Comparison of ENCODE assay signal across 8 mouse cellular contexts in genomic region chr19:34607237-34608051, GRCm38 (mm10). TPM values are rescaled to one million over a fixed set of nuclear protein-coding genes. Genes with fewer than 3 reads are reported as not detected.
DNase-seq lines count a peak whose midpoint lies in the region; ATAC-seq and TF ChIP-seq lines count a peak whose summit lies in the region.
"Not testable (repeated sequence)": the region's sequence is repeated elsewhere in the genome, so short reads cannot be mapped to it uniquely, and the experiment has no call there.
"Had no signal": no experiment of that assay in that cellular context is flagged by ENCODE, and none has a peak within 500 bp of the region (broad histone marks: within the 10 kb centered on the region; RNA-seq: fewer than 3 reads in every experiment).

TSS of gene Ifit3b (plus strand) at chr19:34607970.

- not testable (repeated sequence) for H3K4me2 ChIP-seq in heart, embryonic 12.5 days; intestine, embryonic 15.5 days (replicated peaks)

- peak; percentile 40 for DNase-seq in adrenal gland, adult 8-10 months
- not testable (repeated sequence) for DNase-seq in left cerebral cortex, adult 2 months (ENCODE audit: extremely low spot score in 1 of 2, low spot score in 2 of 2)
- peak; percentile 38 for DNase-seq in lung, postnatal 25 days (ENCODE audit: low spot score)

- peak; percentile 59 for ATAC-seq in heart, embryonic 12.5 days (ENCODE audit: insufficient number of reproducible peaks, low FRiP score)
- ATAC-seq in intestine, embryonic 15.5 days = peak; percentile 84
- ATAC-seq in neutrophil, adult 5-6 weeks (ENCODE audit: extremely low read depth, insufficient number of reproducible peaks, low FRiP score, poor library complexity, severe bottlenecking) = peak; percentile 73

- not testable (repeated sequence) for TF ChIP-seq CTCF in embryonic fibroblast, embryonic 13.5 days (IDR thresholded peaks at IDR 0.05; ENCODE audit: borderline replicate concordance, insufficient read depth, low read length); left cerebral cortex, adult 2 months (IDR thresholded peaks at IDR 0.05)

- intact Hi-C loops in left cerebral cortex, adult 2 months (cut with DNase I) = not testable (repeated sequence)

- not testable (repeated sequence) for H3K9me3 ChIP-seq in heart, embryonic 12.5 days (replicated peaks); intestine, embryonic 15.5 days

- TF ChIP-seq POLR2A in embryonic fibroblast, embryonic 13.5 days (IDR thresholded peaks at IDR 0.05; ENCODE audit: low read depth, low read length) = not testable (repeated sequence)

- not testable (repeated sequence) for H3K27me3 ChIP-seq in heart, embryonic 12.5 days (replicated peaks); intestine, embryonic 15.5 days (replicated peaks)

- WGBS in heart, embryonic 12.5 days = 29% methylated on average over 4 of the region's 4 CpGs
- 32% methylated on average over 4 of the region's 4 CpGs for WGBS in intestine, embryonic 15.5 days

- H3K36me3 ChIP-seq in heart, embryonic 12.5 days; intestine, embryonic 15.5 days: not testable (repeated sequence)

- peak within 1 kb of the TSS; percentile 21; the same call in 1 of the 2 replicates for H3K4me3 ChIP-seq in embryonic fibroblast, embryonic 13.5 days (ENCODE audit: insufficient read depth, low read length)
- H3K4me3 ChIP-seq in heart, embryonic 12.5 days; intestine, embryonic 15.5 days (replicated peaks): not testable (repeated sequence)
- H3K4me3 ChIP-seq in left cerebral cortex, adult 2 months = peak within 1 kb of the TSS; percentile 24; the same call in 1 of the 2 replicates

- not testable (repeated sequence) for H3K9ac ChIP-seq in heart, embryonic 12.5 days; intestine, embryonic 15.5 days

- not testable (repeated sequence) for H3K4me1 ChIP-seq in embryonic fibroblast, embryonic 13.5 days (ENCODE audit: control insufficient read depth, insufficient read depth, low read length); heart, embryonic 12.5 days (replicated peaks); intestine, embryonic 15.5 days (replicated peaks)

- H3K27ac ChIP-seq in embryonic fibroblast, embryonic 13.5 days (ENCODE audit: insufficient read depth, low read length) = peak within 1 kb of the TSS; percentile 92
- not testable (repeated sequence) for H3K27ac ChIP-seq in heart, embryonic 12.5 days (ENCODE audit: poor library complexity, severe bottlenecking); intestine, embryonic 15.5 days
- peak within 1 kb of the TSS; percentile 79 for H3K27ac ChIP-seq in left cerebral cortex, adult 2 months

RNA-seq across cellular contexts. Expression of gene Ifit3b, which starts in this region (rescaled TPM):
- total RNA-seq in adrenal gland, adult 8-10 months (2022) = 1 to 10 TPM; 2.6 to 7.4 (median 5.4) TPM
- 3.4 and 3.6 TPM in 2 replicates for polyA plus RNA-seq in embryonic fibroblast, embryonic 13.5 days (2011; ENCODE audit: insufficient read length, low read depth, missing spikeins)
- polyA plus RNA-seq in heart, embryonic 12.5 days (2016; fragmentation: Nextera tagmentation; extraction: Ambion mirVana) = 0.19 and 0.46 TPM in 2 replicates
- 0.23 and 0.29 TPM in 2 replicates for polyA plus RNA-seq in intestine, embryonic 15.5 days (2015; fragmentation: Nextera tagmentation; extraction: Ambion mirVana)
- 1 to 10 TPM; 1.9 to 2.8 TPM for total RNA-seq in left cerebral cortex, adult 2 months (2021)
- 46.0 and 50.7 TPM in 2 replicates for total RNA-seq in neutrophil, adult 5-6 weeks (2017)
- polyA plus RNA-seq: hindbrain, embryonic 11.5 days had no signal

Comparison
In these comparisons a context has a peak if more than half of its experiments do, and no peak if none do; other contexts are left out.
1. Peak in ATAC-seq in heart, embryonic 12.5 days; RNA of the gene not detected or under 1 TPM.
2. Peak in ATAC-seq in intestine, embryonic 15.5 days; RNA of the gene not detected or under 1 TPM.